Mouse (Mus musculus) CD4-positive helper T cell, adult 2 months (primary cell): Measurements from ENCODE around the gene Gm14440.
"Not testable (repeated sequence)": the region's sequence is repeated elsewhere in the genome, so short reads cannot be mapped to it uniquely, and the experiment has no call there.

Source experiments
- DNase-seq: peaks from one replicate; pipeline ENCODE4 v3.0.0-alpha.2; 2012; ENCODE audit warnings: low read depth, missing footprints, low spot score

The Gm14440 gene

DNA sequence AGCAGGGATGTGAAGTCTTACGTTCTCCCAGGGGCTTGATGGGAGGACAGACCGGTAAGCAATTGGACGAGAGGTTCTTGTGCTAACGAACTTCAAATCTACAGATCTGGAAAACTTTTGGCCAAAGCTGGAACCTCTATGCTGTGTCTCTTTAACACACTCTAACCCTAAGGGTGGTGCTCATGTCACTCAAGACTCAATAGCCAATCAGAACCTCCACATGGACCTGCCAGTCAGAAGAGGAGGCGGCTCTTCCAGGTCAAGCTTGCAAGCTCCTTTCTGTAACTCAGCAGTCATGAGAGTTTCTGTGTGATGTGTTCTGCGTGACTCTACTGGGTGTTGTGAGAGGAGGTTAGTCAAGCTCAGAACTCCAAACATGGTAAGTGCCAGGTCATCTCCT lies at the start of gene Gm14440:
Gene Gm14440, plus strand, starts transcription at position 301 of the 400 bp plus-strand sequence.
- DNase-seq: not testable (repeated sequence)
